Mouse (Mus musculus): Measurements from ENCODE around the gene Arhgap25. TPM values are rescaled to one million over a fixed set of nuclear protein-coding genes. Genes with fewer than 3 reads are reported as not detected.

Arhgap25 gene
- total and polyA plus RNA-seq, 2 experiments from 2014 or later: 2.2 to 3.3 TPM

GRCm38 (mm10) chr6:87567686-87568593 is 34.9 kb upstream of the Arhgap25 start:
- ATAC-seq: no peak
- no peak overlapping the region for H3K27ac ChIP-seq (ENCODE audit: low read depth, low read length)
- no peaks in the 10 kb centered on the region for H3K9me3 ChIP-seq (ENCODE audit: low read length)
- 65% methylated on average over 9 of the region's 9 CpGs for WGBS
- no peak overlapping the region for H3K9ac ChIP-seq
- H3K27me3 ChIP-seq (ENCODE audit: insufficient read depth, low read length): no peaks in the 10 kb centered on the region
- DNase-seq: no peak
- H3K4me1 ChIP-seq (ENCODE audit: insufficient read depth): no peaks in the 10 kb centered on the region
- no peak overlapping the region for H3K4me2 ChIP-seq (ENCODE audit: low read depth)
- H3K4me3 ChIP-seq (ENCODE audit: low read depth, low read length): no peak overlapping the region
- H3K36me3 ChIP-seq (ENCODE audit: insufficient read depth): no peaks in the 10 kb centered on the region
- no peak for TF ChIP-seq CTCF (IDR thresholded peaks at IDR 0.05; ENCODE audit: low read depth)

- H3K4me2 ChIP-seq (ENCODE audit: low read depth): no peak overlapping the region
- 60% methylated on average over 5 of the region's 5 CpGs for WGBS
- H3K4me3 ChIP-seq (ENCODE audit: low read depth, low read length): no peak overlapping the region
These were observed 32.1 kb upstream of the Arhgap25 start for GRCm38 (mm10) chr6:87565166-87565565.

DNA sequence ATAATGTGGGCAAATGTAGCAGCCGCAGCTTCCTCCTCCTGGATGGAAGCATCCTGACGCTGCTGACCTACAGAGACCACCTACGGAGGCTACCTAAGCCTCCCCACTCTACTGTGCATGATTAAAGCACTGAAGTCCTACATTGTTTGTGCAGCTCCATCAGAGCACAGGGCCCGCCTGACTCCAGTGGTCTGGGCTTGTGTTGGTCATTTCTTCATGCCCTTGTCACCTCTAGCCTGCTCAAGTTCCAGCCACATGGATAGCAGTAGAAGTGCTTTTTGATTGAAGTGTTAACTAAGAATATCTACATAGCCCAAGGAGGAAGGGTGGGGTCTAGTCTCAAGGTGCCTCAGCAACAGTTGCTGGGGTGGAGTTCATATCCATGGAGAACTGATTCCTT is 31.3 kb upstream of the Arhgap25 start:
- no peak for DNase-seq
- Histone ChIP-seq H3K4me1 (ENCODE audit: insufficient read depth) (no peaks in the 10 kb centered on the region), H3K9me3 (ENCODE audit: low read length) (no peaks in the 10 kb centered on the region), H3K36me3 (ENCODE audit: insufficient read depth) (no peaks in the 10 kb centered on the region), H3K4me3 (ENCODE audit: low read depth, low read length) (no peak overlapping the region), H3K27ac (ENCODE audit: low read depth, low read length) (no peak overlapping the region), H3K27me3 (ENCODE audit: insufficient read depth, low read length) (no peaks in the 10 kb centered on the region), H3K9ac (no peak overlapping the region), H3K4me2 (ENCODE audit: low read depth) (no peak overlapping the region)
- no peak for TF ChIP-seq CTCF (IDR thresholded peaks at IDR 0.05; ENCODE audit: low read depth)
- WGBS: 90% methylated on average over 4 of the region's 4 CpGs
- ATAC-seq: no peak

More at GRCm38 (mm10) chr6:87565166-87565565, 32.1 kb upstream of the Arhgap25 start:
- Histone ChIP-seq H3K4me1 (ENCODE audit: insufficient read depth) (no peaks in the 10 kb centered on the region), H3K27ac (ENCODE audit: low read depth, low read length) (no peak overlapping the region), H3K9me3 (ENCODE audit: low read length) (no peaks in the 10 kb centered on the region), H3K27me3 (ENCODE audit: insufficient read depth, low read length) (no peaks in the 10 kb centered on the region), H3K9ac (no peak overlapping the region), H3K36me3 (ENCODE audit: insufficient read depth) (no peaks in the 10 kb centered on the region)
- no peak for TF ChIP-seq CTCF (IDR thresholded peaks at IDR 0.05; ENCODE audit: low read depth)
- peak; percentile 24 for DNase-seq
- ATAC-seq: no peak

DNA sequence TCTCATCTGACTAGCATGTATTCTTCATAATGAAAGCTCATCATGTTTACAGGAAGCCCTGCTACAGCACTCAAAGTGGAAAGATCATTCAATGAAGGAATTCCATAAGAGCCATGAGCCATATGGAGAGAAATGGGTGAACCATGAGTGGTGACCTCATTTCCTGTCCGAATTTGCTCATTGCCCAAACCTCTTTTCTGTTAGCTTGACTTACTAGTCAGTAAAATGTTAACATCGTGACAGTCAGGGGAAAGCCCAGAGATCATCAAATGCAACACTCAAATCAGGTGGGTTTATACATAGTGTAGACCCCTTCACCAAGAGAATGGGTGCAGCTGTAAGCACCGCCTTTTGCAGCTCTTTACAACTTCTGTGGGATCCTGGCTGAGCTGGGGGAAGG is 20.7 kb upstream of the Arhgap25 start:
- Histone ChIP-seq H3K4me1 (ENCODE audit: insufficient read depth) (no peaks in the 10 kb centered on the region), H3K36me3 (ENCODE audit: insufficient read depth) (no peaks in the 10 kb centered on the region), H3K9me3 (ENCODE audit: low read length) (no peaks in the 10 kb centered on the region), H3K4me3 (ENCODE audit: low read depth, low read length) (no peak overlapping the region), H3K27me3 (ENCODE audit: insufficient read depth, low read length) (no peaks in the 10 kb centered on the region), H3K9ac (no peak overlapping the region), H3K27ac (ENCODE audit: low read depth, low read length) (no peak overlapping the region), H3K4me2 (ENCODE audit: low read depth) (no peak overlapping the region)
- no peak for TF ChIP-seq CTCF (IDR thresholded peaks at IDR 0.05; ENCODE audit: low read depth)
- no peak for ATAC-seq
- no peak for DNase-seq
- 94% methylated on average over 3 of the region's 3 CpGs for WGBS

- Histone ChIP-seq H3K36me3 (ENCODE audit: insufficient read depth) (no peaks in the 10 kb centered on the region), H3K4me1 (ENCODE audit: insufficient read depth) (no peaks in the 10 kb centered on the region), H3K27me3 (ENCODE audit: insufficient read depth, low read length) (no peaks in the 10 kb centered on the region), H3K27ac (ENCODE audit: low read depth, low read length) (no peak overlapping the region), H3K4me3 (ENCODE audit: low read depth, low read length) (no peak overlapping the region), H3K9me3 (ENCODE audit: low read length) (no peaks in the 10 kb centered on the region), H3K4me2 (ENCODE audit: low read depth) (no peak overlapping the region), H3K9ac (no peak overlapping the region)
- DNase-seq: peak; percentile 37
- ATAC-seq: no peak
- peak; percentile 45; the same call in 1 of the 2 replicates for TF ChIP-seq CTCF (IDR thresholded peaks at IDR 0.05; ENCODE audit: low read depth)
- WGBS: 60% methylated on average over 7 of the region's 7 CpGs
These were observed 19.2 kb upstream of the Arhgap25 start for GRCm38 (mm10) chr6:87552054-87552807.

DNA sequence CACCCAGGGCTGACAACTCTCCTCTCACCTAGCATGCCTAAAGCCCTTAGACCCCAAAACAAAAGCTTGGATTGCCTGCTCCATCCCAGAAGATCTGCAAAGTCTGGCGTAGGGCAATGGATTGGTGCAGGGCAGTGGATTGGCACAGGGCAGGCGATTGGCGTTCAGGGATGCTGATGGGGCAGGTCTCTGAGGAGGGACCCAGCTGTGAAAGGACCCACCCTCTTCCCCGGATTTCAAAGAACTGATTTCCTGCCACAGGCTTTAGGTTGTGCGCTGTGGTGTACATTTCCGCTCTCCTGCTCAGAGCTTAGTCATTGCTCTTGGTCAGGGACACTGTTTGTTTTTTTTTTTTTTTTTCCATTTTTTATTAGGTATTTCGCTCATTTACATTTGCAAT is 14.8 kb upstream of the Arhgap25 start:
- no peaks in the 10 kb centered on the region for H3K36me3 ChIP-seq (ENCODE audit: insufficient read depth)
- H3K4me1 ChIP-seq (ENCODE audit: insufficient read depth): no peaks in the 10 kb centered on the region
- H3K9me3 ChIP-seq (ENCODE audit: low read length): peaks cover 5% of the 10 kb centered on the region; the same call in 1 of the 2 replicates
- H3K9ac ChIP-seq: no peak overlapping the region
- no peaks in the 10 kb centered on the region for H3K27me3 ChIP-seq (ENCODE audit: insufficient read depth, low read length)
- H3K4me2 ChIP-seq (ENCODE audit: low read depth): no peak overlapping the region
- ATAC-seq (no peak), DNase-seq (no peak)
- WGBS: 89% methylated on average over 7 of the region's 7 CpGs
- H3K4me3 ChIP-seq (ENCODE audit: low read depth, low read length): no peak overlapping the region
- TF ChIP-seq CTCF (IDR thresholded peaks at IDR 0.05; ENCODE audit: low read depth): no peak
- H3K27ac ChIP-seq (ENCODE audit: low read depth, low read length): no peak overlapping the region

DNA sequence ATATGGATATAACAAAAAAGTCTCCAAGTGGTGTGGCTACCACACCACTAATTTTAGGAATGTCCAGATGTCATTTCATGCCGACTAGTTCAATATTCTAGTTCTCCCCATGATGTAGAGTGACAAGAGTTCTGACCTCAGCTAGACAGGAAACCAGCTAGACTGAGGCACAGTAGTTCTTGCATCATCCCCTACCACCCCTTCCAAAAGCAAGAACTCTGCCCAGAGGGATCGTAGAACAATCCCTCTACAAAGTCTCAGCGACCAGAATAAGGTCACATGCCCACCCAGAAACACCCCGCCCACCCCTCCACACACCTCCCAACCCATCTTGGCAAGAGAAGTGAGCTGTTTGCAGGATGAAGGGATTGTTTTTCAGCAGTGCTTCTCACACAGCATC is 14.4 kb upstream of the Arhgap25 start:
- no peak overlapping the region for H3K27ac ChIP-seq (ENCODE audit: low read depth, low read length)
- no peaks in the 10 kb centered on the region for H3K27me3 ChIP-seq (ENCODE audit: insufficient read depth, low read length)
- no peak overlapping the region for H3K4me3 ChIP-seq (ENCODE audit: low read depth, low read length)
- DNase-seq: no peak
- no peak overlapping the region for H3K4me2 ChIP-seq (ENCODE audit: low read depth)
- 86% methylated on average over 4 of the region's 4 CpGs for whole genome bisulfite sequencing
- H3K9me3 ChIP-seq (ENCODE audit: low read length): peaks cover 5% of the 10 kb centered on the region; the same call in 1 of the 2 replicates
- no peaks in the 10 kb centered on the region for H3K4me1 ChIP-seq (ENCODE audit: insufficient read depth)
- no peaks in the 10 kb centered on the region for H3K36me3 ChIP-seq (ENCODE audit: insufficient read depth)
- no peak for TF ChIP-seq CTCF (IDR thresholded peaks at IDR 0.05; ENCODE audit: low read depth)
- ATAC-seq: no peak
- H3K9ac ChIP-seq: no peak overlapping the region

Measured in forebrain, postnatal 0 days (tissue).